Mouse (Mus musculus) adrenal gland, postnatal 14 days (tissue): ENCODE measurements around the gene Fam167b. TPM values are rescaled to one million over a fixed set of nuclear protein-coding genes. Genes with fewer than 3 reads are reported as not detected.
A peak's percentile ranks its signal among the peaks of the same experiment; 100 is the strongest.

Experiments
- DNase-seq: peaks from one replicate; pipeline ENCODE4 v3.0.0; 2021; ENCODE audit warnings: mixed read lengths
- total RNA-seq: library from RNA; stranded (reverse); gene quantifications from 2 replicates; pipeline ENCODE4 v1.2.3, GENCODE M21; 2021

Gene Fam167b
- total RNA-seq, 1 experiment from 2014 or later, result 30.6 TPM

DNA sequence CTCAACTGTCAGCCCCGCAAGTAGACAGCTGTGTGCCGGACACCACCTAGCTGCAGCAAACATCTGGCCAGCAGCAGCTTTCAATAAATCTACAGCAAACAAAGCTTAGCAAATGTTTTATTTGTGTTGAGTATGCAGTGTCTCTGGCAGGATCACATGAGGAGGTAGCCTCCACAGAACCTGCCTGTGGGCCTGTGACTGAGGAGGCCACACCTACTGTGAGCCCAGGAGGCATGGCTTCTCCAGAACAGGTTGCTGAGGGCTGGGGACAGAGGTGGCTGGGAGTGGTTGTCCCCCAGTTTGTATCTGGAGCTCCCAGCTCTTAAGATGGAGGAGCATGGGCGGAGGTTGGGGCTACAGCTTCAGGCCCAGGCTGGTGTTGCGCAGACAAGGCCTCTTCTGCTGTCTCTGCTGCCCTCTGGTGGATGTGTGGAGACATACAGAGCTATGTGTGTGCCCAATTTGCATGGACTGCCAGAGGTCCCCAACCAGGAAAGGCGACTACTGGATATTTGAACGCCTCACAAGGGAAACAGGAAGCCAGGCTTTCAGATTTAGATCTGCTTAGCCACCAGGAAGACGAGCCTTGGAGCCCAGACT lies 30.2 kb upstream of the Fam167b start:
- DNase-seq, result peak; percentile 92

DNA sequence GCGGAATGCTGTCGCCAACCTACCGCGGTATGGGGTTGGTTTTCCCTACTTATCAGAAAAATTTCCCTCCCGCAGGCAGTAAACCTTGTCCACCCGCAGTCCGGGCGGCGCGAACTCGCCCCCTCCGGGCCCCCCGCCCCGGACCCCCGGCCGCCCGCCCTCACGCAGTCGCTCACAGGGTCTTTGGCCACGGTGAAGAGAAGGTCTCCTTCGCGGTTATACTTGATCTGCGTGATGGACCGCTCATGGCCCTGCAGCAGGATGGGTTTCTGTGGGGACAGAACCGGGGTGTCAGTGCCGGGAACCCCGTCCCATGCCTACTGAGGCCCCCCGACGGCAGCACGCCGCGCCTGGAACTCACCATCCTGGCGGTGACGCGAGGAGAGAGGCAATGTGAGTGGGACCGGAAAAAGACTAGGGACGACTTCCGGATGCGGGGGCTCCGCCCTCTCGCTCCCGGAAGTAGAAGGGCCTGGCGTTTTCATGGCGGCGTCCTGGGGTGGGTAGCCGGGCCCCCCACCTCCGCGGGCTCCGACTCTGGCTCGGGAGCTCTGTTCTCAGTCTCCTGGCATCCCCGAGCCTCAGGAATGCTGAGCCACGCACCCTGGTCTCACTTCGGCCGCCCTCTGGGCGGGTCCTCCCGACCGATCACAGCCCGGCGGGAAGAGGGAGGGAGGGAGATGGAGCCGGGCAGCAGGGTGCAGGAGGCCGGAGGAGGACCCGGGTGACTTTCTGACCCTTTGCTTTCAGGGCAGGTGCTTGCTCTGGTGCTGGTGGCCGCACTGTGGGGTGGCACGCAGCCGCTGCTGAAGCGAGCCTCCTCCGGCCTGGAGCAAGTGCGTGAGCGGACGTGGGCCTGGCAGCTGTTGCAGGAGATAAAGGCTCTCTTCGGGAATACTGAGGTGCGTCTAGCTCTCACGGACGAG lies 22.1 kb upstream of the Fam167b start, which contains the start of the genes Eif3i and Tmem234:
Gene Eif3i, minus strand, starts transcription at position 416 of the 926 bp plus-strand sequence.
Gene Tmem234, plus strand, starts transcription at position 436 of the 926 bp plus-strand sequence.
- DNase-seq, result peak; percentile 93

- no peak for DNase-seq
These were observed 10.5 kb upstream of the Fam167b start for GRCm38 (mm10) chr4:129588865-129589264.

- no peak for DNase-seq
These were observed 8.6 kb upstream of the Fam167b start for GRCm38 (mm10) chr4:129586943-129587342.

GRCm38 (mm10) chr4:129585773-129586172 lies 7.4 kb upstream of the Fam167b start:
- DNase-seq, result no peak

- DNase-seq, result peak; percentile 93
These were observed 6.7 kb upstream of the Fam167b start for GRCm38 (mm10) chr4:129584884-129585608.

- DNase-seq, result peak; percentile 29
These were observed 6.0 kb upstream of the Fam167b start for GRCm38 (mm10) chr4:129584370-129584769.

DNA sequence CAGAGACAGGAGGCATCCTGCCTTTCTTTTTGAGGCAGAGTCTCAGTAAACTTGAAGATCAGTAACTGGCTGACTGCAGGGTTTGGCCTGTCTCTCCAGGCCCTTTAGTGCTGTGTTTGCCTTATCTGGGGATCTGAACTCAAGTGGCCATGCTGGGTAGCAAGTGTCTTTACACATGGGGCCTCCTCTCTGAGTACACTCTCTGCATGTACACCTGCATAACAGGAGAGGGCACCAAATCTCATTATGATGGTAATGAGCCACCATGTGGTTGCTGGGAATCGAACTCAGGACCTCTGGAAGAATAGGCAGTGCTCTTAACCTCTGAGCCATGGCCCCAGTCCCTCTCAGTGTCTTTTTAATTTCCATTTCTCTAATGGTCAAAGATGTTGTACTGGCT lies 3.9 kb upstream of the Fam167b start:
- no peak for DNase-seq

- DNase-seq, result no peak
These were observed 2.0 kb upstream of the Fam167b start for GRCm38 (mm10) chr4:129580347-129580746.

DNA sequence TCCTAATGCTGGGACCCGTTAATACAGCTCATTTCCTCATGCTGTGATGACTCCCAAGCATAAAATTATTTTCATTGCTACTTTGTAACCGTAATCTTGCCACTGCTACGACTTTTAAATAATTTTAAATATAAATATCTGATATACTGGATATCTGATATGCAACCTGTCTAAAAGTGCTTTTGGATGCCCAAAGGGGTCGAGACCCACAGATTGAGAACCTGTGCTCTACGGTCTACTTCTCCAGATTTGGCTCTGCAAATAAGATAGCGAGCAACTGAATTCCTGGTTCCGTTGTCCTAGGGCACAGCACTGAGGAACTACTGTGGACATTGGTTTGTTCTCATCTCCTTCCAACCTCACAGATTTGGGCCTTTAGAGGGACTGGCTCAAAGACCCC lies 661 bp downstream of the Fam167b start:
- no peak for DNase-seq

DNA sequence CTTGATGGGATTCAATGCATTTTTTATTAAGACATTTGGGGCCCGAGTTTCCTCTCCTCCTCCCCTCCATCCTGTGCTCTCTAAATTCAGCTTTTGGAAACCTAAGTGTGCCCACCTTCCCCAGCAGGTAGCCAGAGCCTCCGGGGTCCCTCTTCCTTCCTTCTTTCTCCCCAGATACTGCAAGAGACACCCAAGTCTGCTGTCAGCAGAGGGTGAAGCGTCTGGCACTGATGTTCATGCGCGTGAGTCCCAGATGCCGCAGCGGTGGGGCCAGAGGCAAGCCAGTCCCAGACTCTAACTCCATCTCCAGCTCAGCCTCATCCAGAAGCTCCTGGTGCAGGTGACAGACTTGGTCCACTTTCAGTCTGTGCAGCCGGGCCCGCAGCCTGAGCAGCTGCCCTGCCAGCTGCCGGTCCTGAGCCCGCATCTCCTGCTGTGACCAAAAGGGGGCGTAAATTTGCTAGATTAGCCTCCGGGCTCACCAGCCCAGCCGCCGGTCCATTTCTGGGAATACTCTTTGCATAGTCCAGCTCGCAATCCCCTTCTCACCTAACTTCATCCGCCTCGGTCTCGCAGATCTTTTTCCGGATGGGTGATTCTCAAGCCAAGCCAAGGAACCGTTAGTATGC lies 1.4 kb downstream of the Fam167b start:
- DNase-seq, result peak; percentile 87

- DNase-seq, result peak; percentile 61
These were observed 3.0 kb downstream of the Fam167b start for GRCm38 (mm10) chr4:129575171-129575844.

- no peak for DNase-seq
These were observed 4.9 kb downstream of the Fam167b start, which contains the start of gene Lck for GRCm38 (mm10) chr4:129573430-129573829. Lck (minus strand) TSS chr4:129573641.

DNA sequence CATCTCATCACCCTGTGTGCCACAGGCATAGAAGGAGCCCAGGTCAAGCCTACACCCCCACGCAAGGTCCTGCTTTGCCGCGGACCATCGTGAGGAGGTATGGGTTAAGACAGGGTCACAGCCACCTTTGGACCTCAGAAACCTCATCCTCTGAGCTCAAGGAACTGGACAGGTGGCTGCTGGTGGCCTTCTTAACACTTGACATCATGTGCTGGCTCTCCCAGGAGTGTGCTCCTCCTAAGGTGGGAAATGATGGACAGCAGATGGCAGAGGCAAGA lies 5.3 kb downstream of the Fam167b start:
- DNase-seq, result no peak

DNA sequence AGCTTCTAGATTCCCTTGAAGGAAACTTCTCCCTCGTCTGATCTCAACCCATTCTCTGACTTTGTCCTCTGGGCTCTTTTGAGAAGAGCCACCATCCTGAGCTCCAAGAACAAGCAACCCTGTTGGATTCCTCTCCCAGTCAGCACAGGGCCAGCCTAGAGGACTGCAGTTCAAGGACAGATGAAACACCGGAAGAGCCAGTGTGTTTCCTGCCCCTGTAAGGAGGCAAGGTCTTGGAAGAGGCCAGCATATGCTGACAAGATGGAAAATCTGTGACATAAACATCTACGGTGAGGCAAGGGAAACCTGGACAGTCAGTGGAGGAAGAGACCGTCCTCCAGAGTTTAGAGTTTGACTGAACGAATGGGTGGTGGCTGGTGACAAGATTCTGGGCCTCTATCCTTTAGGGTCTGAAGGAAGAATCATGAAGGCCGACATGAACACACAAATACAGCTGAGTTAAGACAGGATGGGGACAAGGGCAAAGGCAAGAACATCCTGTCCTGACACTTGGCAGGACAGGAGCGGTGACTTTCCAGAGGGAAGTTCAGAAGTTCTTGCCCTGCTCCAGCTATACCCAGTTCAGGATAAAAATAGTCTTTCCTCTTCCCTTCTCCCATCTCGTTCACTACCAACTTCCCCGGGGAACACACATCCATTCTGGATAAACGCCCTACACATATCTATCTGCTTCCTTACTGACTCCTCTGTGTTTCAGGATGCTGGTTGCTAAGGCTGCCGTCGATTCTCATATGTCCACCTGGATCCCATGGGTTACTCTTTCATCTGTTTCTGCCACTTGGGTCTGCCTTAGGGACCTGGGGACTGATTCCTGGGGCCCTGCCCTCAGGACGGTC lies 5.9 kb downstream of the Fam167b start:
- DNase-seq, result no peak

GRCm38 (mm10) chr4:129571551-129572084 lies 6.7 kb downstream of the Fam167b start:
- no peak for DNase-seq

DNA sequence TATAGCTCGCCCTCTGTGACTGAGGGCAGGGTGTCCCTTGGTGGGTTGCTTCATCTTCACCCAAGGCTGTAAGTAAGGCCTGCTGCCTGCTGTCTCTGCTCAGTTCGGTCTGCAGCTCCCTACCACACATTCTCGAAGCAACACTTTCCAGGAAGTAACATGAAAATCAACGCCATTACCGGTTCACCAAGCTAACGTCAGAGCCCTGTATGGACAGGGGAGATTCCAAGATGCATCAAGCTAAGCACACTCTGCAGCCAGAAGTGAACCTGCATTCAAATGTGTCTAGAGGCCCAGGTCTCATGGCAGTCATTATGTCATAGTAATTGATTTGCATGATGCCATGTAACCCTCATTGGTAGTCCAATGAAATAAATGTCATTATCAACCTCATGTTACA lies 8.3 kb downstream of the Fam167b start:
- DNase-seq, result no peak

GRCm38 (mm10) chr4:129568366-129568765 lies 10.0 kb downstream of the Fam167b start:
- DNase-seq, result peak; percentile 45

- DNase-seq, result no peak
These were observed 13.2 kb downstream of the Fam167b start for GRCm38 (mm10) chr4:129565139-129565538.

DNA sequence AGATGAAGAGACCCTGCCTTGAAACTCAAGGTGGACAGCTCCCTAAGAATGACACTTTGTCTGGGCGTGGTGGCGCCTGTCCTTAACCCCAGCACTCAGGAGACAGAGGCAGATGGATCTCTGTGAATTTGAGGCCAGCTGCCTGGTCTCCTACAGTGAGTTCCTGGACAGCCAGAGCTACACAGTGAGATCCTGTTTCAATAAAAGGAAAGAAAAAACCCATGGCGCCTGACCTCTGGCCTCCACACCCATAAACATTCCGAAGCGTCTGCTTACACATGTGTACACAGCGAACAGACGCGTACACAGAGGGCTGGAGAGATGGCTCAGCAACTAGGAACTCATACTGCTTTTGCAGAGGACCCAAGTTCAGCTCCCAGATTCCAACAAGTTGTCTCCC lies 14.6 kb downstream of the Fam167b start:
- no peak for DNase-seq

DNA sequence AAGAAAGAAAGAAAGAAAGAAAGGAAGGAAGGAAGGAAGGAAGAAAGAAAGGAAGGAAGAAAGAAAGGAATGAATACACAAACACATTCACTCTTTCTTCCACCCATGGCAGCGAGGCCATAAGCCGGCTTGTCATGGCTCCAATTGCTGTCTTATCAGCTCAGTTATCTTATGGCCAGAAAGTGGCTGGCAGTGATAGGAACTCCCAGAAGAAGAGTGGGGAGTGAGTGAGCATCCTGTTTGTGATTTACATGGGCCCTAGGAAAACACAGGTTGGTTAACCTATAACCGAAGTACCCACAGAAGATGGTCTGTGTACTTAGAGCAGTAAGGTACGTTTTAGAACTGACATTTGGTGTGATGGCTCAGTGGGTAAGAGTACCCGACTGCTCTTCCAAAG lies 17.2 kb downstream of the Fam167b start:
- no peak for DNase-seq
